Mouse (Mus musculus) hindbrain, embryonic 14.5 days (tissue): Measurements from ENCODE around the gene Inava. TPM values are rescaled to one million over a fixed set of nuclear protein-coding genes. Genes with fewer than 3 reads are reported as not detected.
A peak's percentile ranks its signal among the peaks of the same experiment; 100 is the strongest.

Source experiments
- ATAC-seq: fragments of 200-750 bp; cut with Nextera tagmentation; 2 replicates; pipeline ENCODE4 v1.8.0; 2017; ENCODE audit warnings: moderate number of reproducible peaks, mild to moderate bottlenecking, moderate TSS enrichment, moderate library complexity; ENCODE audit not compliant: low FRiP score
- DNase-seq: peaks from one replicate; pipeline ENCODE4 v3.0.0-alpha.2; 2015; ENCODE audit warnings: low spot score
- H3K27ac ChIP-seq: fragments of 300-500 bp; sonication (generic); 2 replicates; pipeline ENCODE4 v1.5.1; 2014; ENCODE audit warnings: mild to moderate bottlenecking, moderate library complexity
- H3K27me3 ChIP-seq: fragments of 300-500 bp; sonication (generic); 2 replicates; pipeline ENCODE4 v1.6.1; 2014; ENCODE audit warnings: mild to moderate bottlenecking, low read length, mixed read lengths; ENCODE audit not compliant: control insufficient read depth, insufficient read depth
- H3K36me3 ChIP-seq: fragments of 300-500 bp; sonication (generic); replicated peaks from 2 replicates; pipeline ENCODE4 v1.6.1; 2014; ENCODE audit not compliant: control insufficient read depth, insufficient read depth
- H3K4me1 ChIP-seq: fragments of 300-500 bp; sonication (generic); replicated peaks from 2 replicates; pipeline ENCODE4 v1.6.1; 2014; ENCODE audit warnings: antibody characterized with exemption, low read length, mixed read lengths; ENCODE audit not compliant: control insufficient read depth, insufficient read depth
- H3K4me2 ChIP-seq: fragments of 300-500 bp; sonication (generic); replicated peaks from 2 replicates; pipeline ENCODE4 v1.6.1; 2014; ENCODE audit warnings: mild to moderate bottlenecking, moderate library complexity
- H3K4me3 ChIP-seq: fragments of 300-500 bp; sonication (generic); replicated peaks from 2 replicates; pipeline ENCODE4 v1.5.1; 2014; ENCODE audit warnings: mild to moderate bottlenecking, low read length
- H3K9ac ChIP-seq: fragments of 300-500 bp; sonication (generic); 2 replicates; pipeline ENCODE4 v1.6.1; 2014
- H3K9me3 ChIP-seq: fragments of 300-500 bp; sonication (generic); 2 replicates; pipeline ENCODE4 v1.6.1; 2016; ENCODE audit warnings: low read length; ENCODE audit not compliant: control insufficient read depth
- WGBS: fragments of 180-500 bp; shearing (Covaris S2); extraction: QIAGEN DNeasy Blood & Tissue Kit; methylation state at CpG from one replicate; pipeline ENCODE4 v1.1.7; 2014; 5-methylcytosine and 5-hydroxymethylcytosine counted together
- polyA plus RNA-seq: library from polyadenylated mRNA; unstranded; fragments of >200 nt; fragmentation: Nextera tagmentation; extraction: Ambion mirVana; gene quantifications from 2 replicates; pipeline ENCODE4 v1.2.1, GENCODE M21; 2014

Inava gene
- polyA plus RNA-seq, 1 experiment from 2014 or later = 2.6 TPM

DNA sequence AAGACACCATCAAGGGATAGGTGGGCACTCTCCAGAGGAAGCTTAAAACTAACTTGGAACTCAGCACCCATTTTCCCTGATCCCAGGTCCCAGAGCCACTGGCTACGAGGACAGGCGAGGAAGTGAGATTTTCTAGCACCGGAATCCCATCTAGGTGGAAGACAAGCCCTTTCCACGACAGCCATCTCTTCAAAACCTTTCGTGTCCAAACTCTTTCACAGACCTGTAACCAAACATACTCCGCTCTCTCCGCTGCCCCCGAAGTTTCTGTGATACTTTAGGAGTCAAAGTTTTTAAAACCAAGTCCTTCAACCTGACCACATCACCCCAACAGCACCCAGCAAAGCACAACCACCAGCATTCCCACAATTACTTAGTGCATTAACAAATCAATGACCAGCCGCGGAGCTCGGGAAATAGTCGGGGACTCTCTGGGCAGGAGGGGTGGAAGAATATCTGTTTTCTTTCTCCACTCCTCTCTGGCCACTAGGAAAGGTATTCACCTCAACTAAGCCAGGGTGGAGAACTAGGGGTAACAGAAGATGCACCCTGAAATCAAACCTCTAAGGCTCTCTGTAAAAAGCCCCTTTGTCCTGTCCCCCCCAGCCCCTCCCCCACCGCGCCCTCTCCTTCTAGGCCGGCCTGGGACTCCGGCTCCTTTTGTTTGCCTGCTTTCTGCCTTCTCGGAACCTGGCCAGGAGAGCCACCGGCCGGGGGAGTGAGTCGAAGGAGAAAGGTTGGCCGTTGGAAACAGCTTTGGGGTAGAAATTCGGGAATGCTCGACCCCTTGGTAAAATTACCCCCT, 876 bp downstream of the Inava start:
- ATAC-seq (no peak; the same call in 1 of the 2 replicates), DNase-seq (no peak)
- Histone ChIP-seq H3K27me3 (0 out of 2 replicates have a peak, but pooled peaks cover 7% of the 10 kb centered on the region), H3K9me3 (no peaks in the 10 kb centered on the region), H3K9ac (peak overlapping the region; percentile 57), H3K4me2 (peak overlapping the region; percentile 63), H3K4me3 (peak overlapping the region; percentile 48), H3K36me3 (no peaks in the 10 kb centered on the region), H3K4me1 (peaks cover 36% of the 10 kb centered on the region), H3K27ac (no peak overlapping the region)
- WGBS = under 1% methylated on average over 23 of the region's 23 CpGs

DNA sequence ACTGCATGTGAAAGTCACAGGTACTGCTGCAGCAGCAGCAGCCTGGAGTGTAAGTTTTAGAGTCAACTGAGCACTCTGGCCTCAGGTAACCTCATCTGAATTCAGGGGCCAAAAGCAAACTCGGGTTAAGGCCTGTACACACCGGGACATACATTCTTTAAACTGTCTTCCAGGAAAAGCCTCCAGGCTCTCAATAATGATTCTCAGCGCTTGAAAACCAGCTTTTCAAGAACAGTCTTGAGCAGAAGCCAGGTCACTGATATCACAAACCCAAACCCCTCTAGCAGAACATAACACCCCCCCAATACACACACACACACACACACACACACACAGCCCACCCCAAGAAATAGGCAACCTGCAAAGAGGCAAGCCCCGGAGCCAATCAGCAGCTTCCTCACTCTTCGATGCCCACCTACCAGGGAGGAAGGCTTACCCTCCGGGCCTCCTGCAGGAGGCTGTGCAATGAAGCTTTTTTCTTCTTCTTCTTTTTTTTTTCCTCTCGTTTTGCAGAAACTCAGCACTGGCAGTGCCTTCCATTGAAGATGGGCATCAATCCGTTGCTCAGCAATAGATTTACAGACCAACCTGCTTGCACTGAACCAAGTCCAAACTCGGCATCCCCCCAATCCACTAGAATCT, 1.7 kb downstream of the Inava start:
- Histone ChIP-seq H3K4me1 (peaks cover 43% of the 10 kb centered on the region), H3K4me3 (peak overlapping the region; percentile 48), H3K9ac (0 out of 2 replicates have a peak overlapping the region, but pooled peaks have one; percentile 12), H3K4me2 (peak overlapping the region; percentile 63), H3K9me3 (no peaks in the 10 kb centered on the region), H3K27ac (no peak overlapping the region), H3K36me3 (no peaks in the 10 kb centered on the region), H3K27me3 (0 out of 2 replicates have a peak, but pooled peaks cover 7% of the 10 kb centered on the region)
- DNase-seq (no peak), ATAC-seq (no peak)
- WGBS = 2% methylated on average over 9 of the region's 9 CpGs

DNA sequence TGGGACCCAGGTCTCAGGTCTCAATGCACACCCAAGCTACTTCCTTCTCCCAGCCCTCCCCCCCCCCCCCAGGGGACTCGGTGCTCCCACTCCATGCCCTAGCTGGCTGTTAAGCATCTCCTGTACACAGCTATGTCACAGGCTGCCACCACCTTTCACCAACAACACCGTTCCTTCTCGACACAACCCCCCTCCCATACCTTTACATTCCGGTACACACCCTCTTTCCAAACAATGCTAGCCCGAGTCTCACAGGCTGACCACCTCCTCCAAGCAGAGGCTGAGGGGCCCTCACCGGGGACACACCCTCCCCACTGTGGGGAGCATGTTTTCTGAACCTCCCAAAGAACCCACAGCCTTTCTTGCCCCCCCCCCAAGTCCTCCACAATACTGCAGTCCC, 2.5 kb downstream of the Inava start:
- H3K36me3 ChIP-seq = no peaks in the 10 kb centered on the region
- peak overlapping the region; percentile 24; the same call in 1 of the 2 replicates for H3K9ac ChIP-seq
- H3K27me3 ChIP-seq = 0 out of 2 replicates have a peak, but pooled peaks cover 7% of the 10 kb centered on the region
- ATAC-seq (no peak), DNase-seq (no peak)
- peaks cover 45% of the 10 kb centered on the region for H3K4me1 ChIP-seq
- H3K4me3 ChIP-seq = peak overlapping the region; percentile 48
- H3K9me3 ChIP-seq = no peaks in the 10 kb centered on the region
- H3K27ac ChIP-seq = no peak overlapping the region
- 2% methylated on average over 6 of the region's 6 CpGs for WGBS
- H3K4me2 ChIP-seq = peak overlapping the region; percentile 63

DNA sequence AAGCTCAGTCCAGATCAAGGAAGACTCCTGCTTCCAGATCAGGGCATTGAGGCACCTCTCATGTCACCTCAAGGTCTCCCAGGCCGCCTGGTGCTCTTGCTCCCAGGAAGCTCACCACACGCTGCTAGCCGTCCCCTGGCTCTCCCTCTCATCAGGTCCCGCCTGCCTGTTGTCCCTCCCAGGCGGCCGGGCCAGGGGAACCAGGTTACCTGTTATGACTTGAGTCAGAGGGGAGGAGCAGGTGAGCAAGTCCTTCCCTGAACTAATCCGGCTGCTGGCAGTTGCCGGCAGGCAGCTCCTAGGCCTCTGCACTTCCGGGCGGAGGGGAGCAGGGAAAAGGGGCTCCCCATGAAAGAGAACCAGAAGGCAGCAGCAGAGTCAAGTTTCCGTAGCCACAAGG, 3.9 kb downstream of the Inava start:
- 0 out of 2 replicates have a peak overlapping the region, but pooled peaks have one; percentile 5 for H3K4me2 ChIP-seq
- no peak for ATAC-seq
- H3K4me3 ChIP-seq = no peak overlapping the region
- H3K9me3 ChIP-seq = no peaks in the 10 kb centered on the region
- no peak overlapping the region for H3K27ac ChIP-seq
- no peak for DNase-seq
- peaks cover 45% of the 10 kb centered on the region for H3K4me1 ChIP-seq
- no peak overlapping the region for H3K9ac ChIP-seq
- 0 out of 2 replicates have a peak, but pooled peaks cover 7% of the 10 kb centered on the region for H3K27me3 ChIP-seq
- WGBS = 30% methylated on average over 11 of the region's 11 CpGs
- no peaks in the 10 kb centered on the region for H3K36me3 ChIP-seq

DNA sequence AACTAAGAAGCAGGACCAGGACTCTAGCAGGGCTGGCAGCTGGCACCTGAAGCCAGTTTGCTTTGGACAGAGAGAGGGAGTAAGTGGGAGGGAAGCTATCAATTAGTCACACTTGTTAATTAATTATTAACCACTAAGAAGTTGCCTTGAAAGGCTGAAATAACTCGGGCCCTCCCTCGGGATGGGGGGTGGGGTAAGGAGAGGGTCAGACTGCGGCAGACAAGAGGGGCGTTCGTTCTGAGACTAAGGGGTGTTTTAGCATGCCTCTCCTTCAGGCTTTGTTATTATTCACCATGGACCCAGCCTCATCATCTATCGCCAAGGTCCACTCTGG, 5.1 kb downstream of the Inava start:
- Histone ChIP-seq H3K4me1 (peaks cover 45% of the 10 kb centered on the region), H3K9ac (no peak overlapping the region), H3K4me2 (no peak overlapping the region), H3K27ac (no peak overlapping the region), H3K36me3 (no peaks in the 10 kb centered on the region), H3K9me3 (no peaks in the 10 kb centered on the region), H3K27me3 (0 out of 2 replicates have a peak, but pooled peaks cover 7% of the 10 kb centered on the region), H3K4me3 (no peak overlapping the region)
- ATAC-seq (no peak), DNase-seq (no peak)
- WGBS = 18% methylated on average over 6 of the region's 6 CpGs

DNA sequence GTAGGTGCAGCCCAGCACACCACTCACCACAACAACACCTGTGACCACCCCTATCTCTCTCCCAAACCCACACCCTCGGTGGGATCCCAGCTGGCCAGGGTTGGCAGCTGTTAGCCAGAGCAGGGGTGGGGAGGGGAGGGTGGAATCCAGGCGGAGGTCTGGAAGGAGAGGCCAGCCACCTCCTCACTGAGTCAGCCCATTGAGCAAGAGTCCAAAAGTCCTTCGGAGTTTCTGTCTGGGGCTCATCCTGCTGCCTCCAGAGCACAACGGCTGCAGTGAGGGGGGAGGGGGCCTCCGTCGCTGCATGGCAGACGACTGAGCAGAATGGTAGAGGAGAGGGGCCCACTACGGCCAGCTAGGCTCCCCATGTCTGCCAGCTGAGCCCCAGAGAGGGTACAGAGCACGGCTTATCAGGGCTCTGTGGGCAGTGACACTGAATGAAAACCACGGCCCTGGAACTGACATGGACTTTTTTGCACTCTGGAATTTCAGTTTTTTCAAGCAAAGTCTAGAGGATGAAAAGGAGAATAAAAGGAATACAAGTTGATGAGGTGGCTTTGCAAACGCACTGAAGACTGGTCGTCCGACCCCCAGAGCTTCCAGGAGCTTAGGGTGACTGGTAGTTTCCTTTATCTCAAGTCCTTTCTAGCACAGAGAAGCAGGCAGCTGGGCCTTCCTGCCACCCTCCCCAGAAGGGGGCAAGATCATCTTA, 5.6 kb downstream of the Inava start:
- no peak overlapping the region for H3K9ac ChIP-seq
- DNase-seq (no peak), ATAC-seq (no peak)
- H3K9me3 ChIP-seq = no peaks in the 10 kb centered on the region
- peaks cover 45% of the 10 kb centered on the region for H3K4me1 ChIP-seq
- no peak overlapping the region for H3K27ac ChIP-seq
- WGBS = 5% methylated on average over 13 of the region's 13 CpGs
- no peak overlapping the region for H3K4me3 ChIP-seq
- H3K27me3 ChIP-seq = 0 out of 2 replicates have a peak, but pooled peaks cover 6% of the 10 kb centered on the region
- H3K4me2 ChIP-seq = no peak overlapping the region
- no peaks in the 10 kb centered on the region for H3K36me3 ChIP-seq

DNA sequence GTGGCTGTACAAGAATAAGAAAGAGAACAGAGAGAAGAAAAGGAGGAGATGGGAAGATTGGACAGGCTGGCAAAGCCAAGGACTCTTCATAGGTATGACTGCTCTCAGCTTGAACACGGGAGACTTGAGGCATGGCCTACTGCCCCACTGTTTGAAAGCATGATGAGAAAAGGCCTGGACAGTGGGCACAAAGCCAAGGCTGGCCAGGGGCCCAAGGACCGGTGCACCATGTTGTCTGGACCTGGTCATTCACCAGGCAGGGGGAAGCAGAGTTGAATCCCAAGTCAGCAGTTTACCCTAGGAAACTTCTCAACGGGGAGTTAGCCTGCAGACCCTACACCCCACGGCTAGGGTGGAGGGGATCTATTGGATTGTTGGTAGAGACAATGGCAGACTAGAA, 6.2 kb downstream of the Inava start:
- Histone ChIP-seq H3K4me3 (no peak overlapping the region), H3K36me3 (no peaks in the 10 kb centered on the region), H3K4me1 (peaks cover 45% of the 10 kb centered on the region), H3K27me3 (0 out of 2 replicates have a peak, but pooled peaks cover under 1% of the 10 kb centered on the region), H3K9ac (no peak overlapping the region), H3K4me2 (no peak overlapping the region), H3K9me3 (no peaks in the 10 kb centered on the region), H3K27ac (no peak overlapping the region)
- DNase-seq = no peak
- ATAC-seq = no peak
- 52% methylated on average over 4 of the region's 4 CpGs for WGBS

DNA sequence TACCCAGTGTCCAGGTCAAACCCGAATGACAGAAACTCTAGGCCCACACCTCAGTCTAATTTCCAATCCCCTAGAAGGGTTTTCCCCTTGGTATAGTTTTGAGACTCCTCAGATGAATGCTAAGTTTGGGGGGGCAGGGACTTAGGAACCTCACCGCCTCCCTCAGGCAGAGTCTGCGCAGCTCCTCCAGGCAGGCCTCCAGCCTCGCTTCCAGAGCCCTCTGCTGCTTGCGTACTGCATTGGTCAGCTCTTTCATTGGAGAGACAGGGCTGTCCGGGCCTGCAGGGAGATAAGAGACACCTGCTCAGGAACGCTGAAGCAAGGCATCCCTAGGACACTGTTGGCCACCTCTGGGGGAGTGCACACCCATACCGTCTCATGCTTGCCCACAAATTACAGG, 7.4 kb downstream of the Inava start:
- Histone ChIP-seq H3K4me3 (no peak overlapping the region), H3K9me3 (no peaks in the 10 kb centered on the region), H3K27me3 (no peaks in the 10 kb centered on the region), H3K4me2 (no peak overlapping the region), H3K4me1 (peaks cover 36% of the 10 kb centered on the region), H3K9ac (no peak overlapping the region), H3K36me3 (no peaks in the 10 kb centered on the region), H3K27ac (no peak overlapping the region)
- no peak for ATAC-seq
- 96% methylated on average over 8 of the region's 8 CpGs for WGBS
- DNase-seq = no peak

DNA sequence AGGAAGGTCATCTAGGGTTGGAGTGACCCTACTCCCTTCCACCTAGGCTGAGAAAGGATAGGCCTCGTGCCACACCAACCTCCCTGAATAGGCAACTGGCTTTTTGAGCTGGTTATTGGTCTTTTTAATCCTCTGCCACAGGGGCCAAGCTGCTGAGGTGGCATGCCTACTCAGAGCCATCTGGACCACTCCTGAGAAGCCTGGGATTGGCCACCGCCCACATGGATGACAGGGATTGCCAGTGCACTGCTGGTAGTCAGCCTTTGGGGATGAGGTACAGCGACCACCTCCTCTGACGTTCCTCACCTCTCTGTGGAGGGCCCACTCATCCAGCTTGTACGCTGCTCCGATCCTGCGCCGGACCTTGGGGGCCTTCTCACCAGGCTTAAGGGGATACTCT, 8.2 kb downstream of the Inava start:
- Histone ChIP-seq H3K9ac (no peak overlapping the region), H3K9me3 (no peaks in the 10 kb centered on the region), H3K4me3 (no peak overlapping the region), H3K27ac (no peak overlapping the region), H3K4me2 (no peak overlapping the region), H3K27me3 (no peaks in the 10 kb centered on the region), H3K4me1 (peaks cover 28% of the 10 kb centered on the region), H3K36me3 (no peaks in the 10 kb centered on the region)
- 96% methylated on average over 8 of the region's 8 CpGs for WGBS
- no peak for DNase-seq
- ATAC-seq = no peak
